Mouse (Mus musculus) ES-E14 (cell line): ENCODE measurements around the gene Gm38392. TPM values are rescaled to one million over a fixed set of nuclear protein-coding genes. Genes with fewer than 3 reads are reported as not detected.

ENCODE experiments used
- DNase-seq: peaks from one replicate; pipeline ENCODE4 v3.0.0-alpha.2; 2013; ENCODE audit warnings: low read depth, low spot score
- H3K27ac ChIP-seq: 2 replicates; pipeline ENCODE4 v1.5.1; 2012; ENCODE audit warnings: low read depth, mild to moderate bottlenecking, low read length, moderate library complexity, mixed read lengths; ENCODE audit not compliant: poor library complexity, insufficient read depth, severe bottlenecking
- H3K36me3 ChIP-seq: 2 replicates; pipeline ENCODE4 v1.6.1; 2012; ENCODE audit warnings: mild to moderate bottlenecking, low read length, moderate library complexity, mixed read lengths; ENCODE audit not compliant: control insufficient read depth, poor library complexity, insufficient read depth, severe bottlenecking
- H3K4me1 ChIP-seq, 2 experiments: fragments of 150-350 bp in 1 of 2; sonication (generic) in 1 of 2; 2 replicates each; pipeline ENCODE4 v1.6.1; 2012; ENCODE audit warnings: low read length in 2 of 2, mild to moderate bottlenecking in 1 of 2, mixed read lengths in 1 of 2; ENCODE audit not compliant: control insufficient read depth in 2 of 2, insufficient read depth in 2 of 2, poor library complexity in 1 of 2
- H3K4me3 ChIP-seq, 2 experiments: fragments of 150-350 bp in 1 of 2; sonication (generic) in 1 of 2; 2 replicates each; pipeline ENCODE4 v1.5.1; 2012; ENCODE audit warnings: low read length in 2 of 2, low read depth in 1 of 2, mild to moderate bottlenecking in 1 of 2, mixed read lengths in 1 of 2; ENCODE audit not compliant: insufficient read depth in 1 of 2, poor library complexity in 1 of 2, severe bottlenecking in 1 of 2
- H3K9ac ChIP-seq: 2 replicates; pipeline ENCODE4 v1.6.1; 2012; ENCODE audit warnings: low read depth, mild to moderate bottlenecking, low read length, mixed read lengths; ENCODE audit not compliant: poor library complexity, insufficient read depth, severe bottlenecking
- H3K9me3 ChIP-seq: fragments of 150-350 bp; sonication (generic); 2 replicates; pipeline ENCODE4 v1.6.1; 2012; ENCODE audit warnings: low read depth, mild to moderate bottlenecking, low read length; ENCODE audit not compliant: control insufficient read depth, insufficient read depth
- CHD2 ChIP-seq: IDR thresholded peaks from 2 replicates; pipeline ENCODE4 v1.6.1; 2014; ENCODE audit warnings: mild to moderate bottlenecking, low read depth, low read length, inconsistent platforms
- HCFC1 ChIP-seq: IDR thresholded peaks from 2 replicates; pipeline ENCODE4 v1.6.1; 2012; ENCODE audit warnings: low read length, inconsistent platforms, borderline replicate concordance; ENCODE audit not compliant: insufficient read depth
- MAFK ChIP-seq: IDR thresholded peaks from 2 replicates; pipeline ENCODE4 v1.6.1; 2014; ENCODE audit warnings: mild to moderate bottlenecking, low read depth, low read length, inconsistent platforms; ENCODE audit not compliant: insufficient read depth
- ZC3H11A ChIP-seq: IDR thresholded peaks from 2 replicates; pipeline ENCODE4 v1.6.1; 2012; ENCODE audit warnings: low read depth, mild to moderate bottlenecking, inconsistent platforms, low read length, borderline replicate concordance
- ZNF384 ChIP-seq: IDR thresholded peaks from 2 replicates; pipeline ENCODE4 v1.6.1; 2012; ENCODE audit warnings: low read depth, low read length, inconsistent platforms
- in situ Hi-C, 2 experiments: fragments of 600-800 bp; cut with MboI; formaldehyde crosslinking; loops; one replicate each; pipeline ENCODE4 v1.15.1; 2025; ENCODE audit warnings: low sequenced_read_pairs in 2 of 2, inconsistent platforms in 1 of 2; ENCODE audit not compliant: unreplicated experiment in 2 of 2
- total RNA-seq: library from RNA; depleted of rRNA; stranded (reverse); fragments of 300-350 nt; gene quantifications from 2 replicates; pipeline ENCODE4 v1.2.3, GENCODE M21; 2012

Gene Gm38392
- total RNA-seq, 1 experiment, result 2.4 TPM

- in situ Hi-C loops, result no loop called here
- H3K4me1 ChIP-seq, result 0 out of 4 replicates have a peak, but pooled peaks cover 0 to 2% of the 10 kb centered on the region in 2 experiments
- no peak overlapping the region for H3K9ac ChIP-seq
- DNase-seq, result no peak
- TF ChIP-seq ZC3H11A, result no peak
- TF ChIP-seq CHD2, result no peak
- no peak for TF ChIP-seq MAFK
- no peak for TF ChIP-seq HCFC1
- no peak for TF ChIP-seq ZNF384
- no peaks in the 10 kb centered on the region for H3K36me3 ChIP-seq
- H3K27ac ChIP-seq, result no peak overlapping the region
- H3K9me3 ChIP-seq, result no peaks in the 10 kb centered on the region
- no peak overlapping the region for H3K4me3 ChIP-seq
Measured at GRCm38 (mm10) chr3:88203999-88204700, 82.9 kb downstream of the Gm38392 start.

GRCm38 (mm10) chr3:88203456-88203855 lies 83.6 kb downstream of the Gm38392 start:
- 0 out of 4 replicates have a peak, but pooled peaks cover 0 to 2% of the 10 kb centered on the region in 2 experiments for H3K4me1 ChIP-seq
- no peak overlapping the region for H3K4me3 ChIP-seq
- DNase-seq, result no peak
- H3K9ac ChIP-seq, result no peak overlapping the region
- no peaks in the 10 kb centered on the region for H3K9me3 ChIP-seq
- in situ Hi-C loops, result no loop called here
- no peaks in the 10 kb centered on the region for H3K36me3 ChIP-seq
- no peak overlapping the region for H3K27ac ChIP-seq
- TF ChIP-seq ZNF384 (no peak), HCFC1 (no peak), ZC3H11A (no peak), CHD2 (no peak), MAFK (no peak)

- in situ Hi-C loops, result no loop called here
- Histone ChIP-seq H3K27ac (no peak overlapping the region), H3K4me3 (no peak overlapping the region), H3K4me1 (0 out of 4 replicates have a peak, but pooled peaks cover 0 to 2% of the 10 kb centered on the region in 2 experiments), H3K9me3 (no peaks in the 10 kb centered on the region), H3K9ac (no peak overlapping the region), H3K36me3 (no peaks in the 10 kb centered on the region)
- no peak for DNase-seq
- TF ChIP-seq HCFC1, result no peak
- TF ChIP-seq MAFK, result no peak
- TF ChIP-seq ZNF384, result no peak
- no peak for TF ChIP-seq ZC3H11A
- no peak for TF ChIP-seq CHD2
Measured at GRCm38 (mm10) chr3:88202986-88203385, 84.0 kb downstream of the Gm38392 start.

- H3K36me3 ChIP-seq, result no peaks in the 10 kb centered on the region
- no peaks in the 10 kb centered on the region for H3K9me3 ChIP-seq
- no peak overlapping the region for H3K9ac ChIP-seq
- no peak for DNase-seq
- H3K4me1 ChIP-seq, result 0 out of 4 replicates have a peak, but pooled peaks cover 0 to 2% of the 10 kb centered on the region in 2 experiments
- no peak overlapping the region for H3K27ac ChIP-seq
- TF ChIP-seq ZC3H11A (no peak), HCFC1 (no peak), MAFK (no peak), ZNF384 (no peak), CHD2 (no peak)
- H3K4me3 ChIP-seq, result no peak overlapping the region
- in situ Hi-C loops, result no loop called here
Measured at GRCm38 (mm10) chr3:88201640-88202039, 85.4 kb downstream of the Gm38392 start.
